Mouse (Mus musculus) ES-Bruce4 (cell line): ENCODE measurements around the gene Tshz2.

Experiments
- CTCF ChIP-seq: IDR thresholded peaks from one replicate; pipeline ENCODE4 v1.8.1; 2011; ENCODE audit warnings: low read depth, low read length
- EP300 ChIP-seq: IDR thresholded peaks from 2 replicates; pipeline ENCODE4 v1.6.1; 2011; ENCODE audit warnings: low read depth, low read length; ENCODE audit not compliant: insufficient read depth
- POLR2A ChIP-seq: IDR thresholded peaks from one replicate; pipeline ENCODE4 v1.8.1; 2011; ENCODE audit warnings: low read length; ENCODE audit not compliant: insufficient read depth

DNA sequence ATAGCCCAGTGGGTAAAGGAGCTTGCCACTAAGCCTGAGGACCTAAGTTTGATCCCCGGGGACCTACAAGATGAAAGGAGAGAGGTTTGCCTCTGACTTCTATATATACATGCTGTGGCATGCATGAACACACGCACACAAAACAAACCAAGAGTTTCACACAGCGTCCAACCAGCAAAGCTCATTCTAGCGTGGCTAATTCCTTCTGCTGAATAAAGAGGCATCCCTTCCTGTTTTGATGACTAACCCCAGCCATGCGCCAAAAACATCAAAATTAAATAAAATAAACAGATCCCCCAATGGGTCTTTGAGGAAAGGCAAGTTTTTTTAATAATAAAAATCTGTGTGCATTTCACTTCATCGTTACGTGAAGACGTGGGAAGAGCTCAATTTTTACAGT is 379.0 kb downstream of the Tshz2 start:
- TF ChIP-seq EP300 = no peak
- no peak for TF ChIP-seq CTCF
- TF ChIP-seq POLR2A = no peak
